Mouse (Mus musculus) limb, embryonic 11.5 days (tissue): ENCODE data around the gene Cx3cr1. TPM values are rescaled to one million over a fixed set of nuclear protein-coding genes. Genes with fewer than 3 reads are reported as not detected.
"Not testable (repeated sequence)": the region's sequence is repeated elsewhere in the genome, so short reads cannot be mapped to it uniquely, and the experiment has no call there.

Experiments used
- ATAC-seq: fragments of 200-750 bp; cut with Nextera tagmentation; 2 replicates; pipeline ENCODE4 v1.8.0; 2017; ENCODE audit warnings: low read depth; ENCODE audit not compliant: insufficient number of reproducible peaks, low FRiP score, low TSS enrichment
- DNase-seq: peaks from one replicate; pipeline ENCODE4 v3.0.0-alpha.2; 2015; ENCODE audit warnings: low spot score
- H3K27ac ChIP-seq: fragments of 300-500 bp; sonication (generic); replicated peaks from 2 replicates; pipeline ENCODE4 v1.5.1; 2014; ENCODE audit warnings: low read depth, mild to moderate bottlenecking, low read length
- H3K27me3 ChIP-seq: fragments of 300-500 bp; sonication (generic); 2 replicates; pipeline ENCODE4 v1.6.1; 2014; ENCODE audit warnings: mild to moderate bottlenecking, low read length, mixed read lengths; ENCODE audit not compliant: control insufficient read depth, insufficient read depth
- H3K36me3 ChIP-seq: fragments of 300-500 bp; sonication (generic); 2 replicates; pipeline ENCODE4 v1.6.1; 2014; ENCODE audit warnings: mild to moderate bottlenecking, low read length, moderate library complexity, mixed read lengths; ENCODE audit not compliant: control insufficient read depth, insufficient read depth
- H3K4me1 ChIP-seq: fragments of 300-500 bp; sonication (generic); 2 replicates; pipeline ENCODE4 v1.6.1; 2014; ENCODE audit warnings: low read length, mixed read lengths; ENCODE audit not compliant: control insufficient read depth, insufficient read depth
- H3K4me2 ChIP-seq: fragments of 300-500 bp; sonication (generic); 2 replicates; pipeline ENCODE4 v1.6.1; 2014; ENCODE audit warnings: low read depth, mild to moderate bottlenecking, moderate library complexity; ENCODE audit not compliant: severe bottlenecking
- H3K4me3 ChIP-seq: fragments of 300-500 bp; sonication (generic); 2 replicates; pipeline ENCODE4 v1.5.1; 2014; ENCODE audit warnings: low read depth, low read length
- H3K9ac ChIP-seq: fragments of 300-500 bp; sonication (generic); 2 replicates; pipeline ENCODE4 v1.6.1; 2014; ENCODE audit warnings: mild to moderate bottlenecking, low read length
- H3K9me3 ChIP-seq: fragments of 300-500 bp; sonication (generic); 2 replicates; pipeline ENCODE4 v1.6.1; 2016; ENCODE audit warnings: low read length; ENCODE audit not compliant: control insufficient read depth
- WGBS: fragments of 180-500 bp; shearing (Covaris S2); extraction: QIAGEN DNeasy Blood & Tissue Kit; methylation state at CpG from one replicate; pipeline ENCODE4 v1.1.7; 2014; 5-methylcytosine and 5-hydroxymethylcytosine counted together
- polyA plus RNA-seq: library from polyadenylated mRNA; unstranded; fragments of >200 nt; fragmentation: Nextera tagmentation; extraction: Ambion mirVana; gene quantifications from 2 replicates; pipeline ENCODE4 v1.2.1, GENCODE M21; 2014

Gene Cx3cr1
- polyA plus RNA-seq, 1 experiment from 2014 or later, result 2.5 TPM

DNA sequence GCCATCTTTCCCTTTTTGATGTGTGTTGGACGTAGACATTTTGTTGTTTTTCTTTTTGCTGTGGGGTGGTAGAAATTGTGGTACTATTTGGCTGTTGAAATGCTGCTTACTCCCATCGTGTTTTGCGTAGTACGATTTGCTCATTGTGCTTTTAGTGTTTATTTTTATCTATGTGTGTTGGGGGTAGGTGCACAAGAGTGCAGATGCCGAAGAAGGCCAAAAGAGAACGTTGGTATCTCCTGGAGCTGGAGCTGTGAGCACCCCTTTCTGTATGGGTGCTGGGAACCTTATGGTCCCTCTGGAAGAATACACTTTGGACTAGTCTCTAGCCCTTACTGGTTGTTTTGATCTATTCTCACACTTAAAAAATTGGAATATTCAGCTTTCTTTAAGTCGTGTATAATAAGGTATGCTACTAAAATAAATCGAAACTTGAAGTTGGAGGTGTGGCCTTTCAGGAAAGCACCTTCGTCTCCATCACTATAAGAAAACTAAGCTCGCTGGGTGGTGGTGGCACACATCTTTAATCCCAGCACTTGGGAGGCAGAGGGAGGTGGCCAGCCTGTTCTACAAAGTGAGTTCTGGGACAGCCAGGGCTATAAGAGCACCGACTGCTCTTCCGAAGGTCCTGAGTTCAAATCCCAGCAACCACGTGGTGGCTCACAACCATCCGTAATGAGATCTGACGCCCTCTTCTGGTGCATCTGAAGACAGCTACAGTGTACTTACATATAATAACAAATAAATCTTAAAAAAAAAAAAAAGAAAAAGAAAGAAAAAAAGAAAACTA, 41.7 kb upstream of the Cx3cr1 start:
- Histone ChIP-seq H3K36me3 (no peaks in the 10 kb centered on the region), H3K9me3 (no peaks in the 10 kb centered on the region), H3K9ac (no peak overlapping the region; the same call in 1 of the 2 replicates), H3K4me1 (no peaks in the 10 kb centered on the region), H3K27ac (no peak overlapping the region), H3K27me3 (no peaks in the 10 kb centered on the region), H3K4me3 (peak overlapping the region; percentile 67), H3K4me2 (peak overlapping the region; percentile 46)
- ATAC-seq (no peak), DNase-seq (no peak)
- WGBS, result 80% methylated on average over 15 of the region's 15 CpGs

DNA sequence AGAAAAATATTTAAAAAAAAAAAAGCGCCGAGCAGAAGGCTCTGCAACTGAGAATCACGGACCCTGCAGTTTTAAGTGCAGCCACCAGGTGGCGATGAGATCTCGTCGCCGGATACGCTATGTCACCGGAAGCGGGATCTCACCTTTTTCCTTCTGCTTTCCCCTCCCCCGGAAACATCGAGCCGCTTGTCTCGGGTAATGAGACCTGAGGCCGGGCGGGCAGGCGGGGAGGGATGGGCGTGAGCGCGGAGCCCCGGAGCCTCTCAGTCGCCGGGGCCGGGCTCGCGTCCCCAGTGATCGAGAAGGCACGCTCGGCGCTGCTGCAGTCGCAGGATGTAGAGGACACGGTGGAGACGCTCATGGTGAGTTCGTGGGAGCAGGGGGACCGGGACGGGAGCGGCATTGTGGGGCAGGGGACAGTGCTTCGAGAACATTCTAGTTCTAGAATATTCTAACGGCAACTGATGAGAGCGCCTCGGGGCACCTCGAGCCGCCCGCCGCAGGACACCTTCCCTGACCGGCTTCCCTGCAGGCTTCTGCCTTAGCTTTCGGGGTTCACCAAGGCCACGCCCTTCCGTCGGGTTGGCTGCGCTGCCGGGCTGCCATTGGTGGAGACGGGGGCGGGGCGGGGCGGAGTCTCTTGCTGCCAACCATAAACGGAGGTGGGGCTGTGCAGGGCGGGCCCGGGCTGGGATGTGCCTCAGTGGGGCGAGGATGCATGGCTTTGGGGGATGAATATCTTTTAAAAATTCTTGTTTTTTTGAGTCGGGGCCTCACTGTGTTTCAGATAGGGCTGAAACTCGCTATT, 40.7 kb upstream of the Cx3cr1 start, which contains the start of gene Slc25a38:
Slc25a38 (plus strand) TSS at position 164 of the 808 bp plus-strand sequence.
- Histone ChIP-seq H3K27ac (peak within 1 kb of the TSS; percentile 84), H3K4me3 (peak within 1 kb of the TSS; percentile 67), H3K27me3 (no peaks in the 10 kb centered on the region), H3K36me3 (no peaks in the 10 kb centered on the region), H3K4me2 (peak within 1 kb of the TSS; percentile 46), H3K9me3 (no peaks in the 10 kb centered on the region), H3K9ac (peak within 1 kb of the TSS; percentile 67), H3K4me1 (no peaks in the 10 kb centered on the region)
- WGBS, result 2% methylated on average over 60 of the region's 62 CpGs
- peak; percentile 95 for ATAC-seq
- peak; percentile 94 for DNase-seq

DNA sequence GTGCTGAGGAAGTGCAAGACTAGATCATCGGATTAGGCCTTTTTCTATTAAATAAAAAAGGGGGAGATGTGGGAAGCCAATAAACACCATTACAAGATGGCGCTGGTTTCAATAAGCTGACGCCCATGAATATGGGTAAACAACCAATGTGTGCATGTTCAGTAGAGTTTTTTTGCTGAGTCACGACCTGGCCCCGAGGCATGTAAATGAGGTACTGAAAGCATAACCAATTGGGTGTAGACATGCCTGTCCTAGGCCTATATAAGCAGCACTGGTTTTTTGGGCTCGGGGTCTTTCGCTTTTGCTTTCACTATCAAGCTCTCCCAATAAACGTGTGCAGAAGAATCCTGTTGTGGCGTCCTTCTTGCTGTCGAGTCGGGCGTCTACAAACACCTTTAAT, 39.3 kb upstream of the Cx3cr1 start:
- H3K9ac ChIP-seq, H3K36me3 ChIP-seq, H3K4me3 ChIP-seq, H3K9me3 ChIP-seq, ATAC-seq, H3K27ac ChIP-seq, H3K27me3 ChIP-seq, DNase-seq, H3K4me1 ChIP-seq, H3K4me2 ChIP-seq: not testable (repeated sequence)
- WGBS, result 93% methylated on average over 12 of the region's 12 CpGs

DNA sequence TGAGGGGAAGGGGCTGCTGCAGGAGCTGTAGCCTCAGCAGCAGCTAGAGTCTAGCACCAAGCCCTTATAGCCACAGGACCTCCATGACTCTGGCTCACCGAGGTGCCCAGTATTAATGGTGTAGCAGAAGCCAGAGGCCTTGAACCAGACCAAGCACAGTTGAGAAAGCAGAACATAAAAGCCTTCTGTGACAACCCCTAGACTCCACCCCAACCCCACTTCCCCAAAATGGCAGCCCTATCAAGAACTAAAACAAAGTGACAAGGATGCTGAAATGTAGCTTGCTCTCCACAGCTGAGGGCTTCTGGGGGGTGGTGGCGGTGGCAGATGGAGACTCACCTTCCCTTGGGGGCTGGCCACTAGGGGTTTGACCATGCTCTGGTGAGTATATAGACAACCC, 31.5 kb upstream of the Cx3cr1 start:
- WGBS, result 90% methylated on average over 2 of the region's 2 CpGs
- no peaks in the 10 kb centered on the region for H3K9me3 ChIP-seq
- ATAC-seq (no peak), DNase-seq (no peak)
- H3K27ac ChIP-seq, result no peak overlapping the region
- no peaks in the 10 kb centered on the region for H3K4me1 ChIP-seq
- no peaks in the 10 kb centered on the region for H3K36me3 ChIP-seq
- H3K4me3 ChIP-seq, result no peak overlapping the region
- H3K4me2 ChIP-seq, result no peak overlapping the region
- H3K27me3 ChIP-seq, result no peaks in the 10 kb centered on the region
- no peak overlapping the region for H3K9ac ChIP-seq

DNA sequence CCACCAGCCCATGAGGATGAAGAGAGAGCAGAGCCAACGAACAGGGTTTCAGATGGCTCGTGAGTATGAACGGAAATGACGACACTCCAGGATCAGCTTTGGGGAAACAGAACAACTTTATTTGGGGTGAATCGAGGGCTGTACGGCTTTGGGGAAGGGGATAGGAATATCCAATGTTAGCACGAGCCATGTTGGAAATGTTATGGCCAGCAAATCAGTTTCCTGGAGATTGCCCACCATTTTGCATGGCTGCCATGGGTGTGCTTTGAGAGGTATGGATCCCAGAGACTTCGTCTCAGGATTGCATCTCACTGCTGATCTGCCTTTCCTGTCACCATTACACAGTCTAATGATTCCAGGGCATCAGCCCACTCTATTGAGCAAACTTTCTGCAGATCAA, 29.6 kb upstream of the Cx3cr1 start:
- Histone ChIP-seq H3K4me3 (no peak overlapping the region), H3K9me3 (no peaks in the 10 kb centered on the region), H3K4me2 (no peak overlapping the region), H3K27ac (no peak overlapping the region), H3K27me3 (no peaks in the 10 kb centered on the region), H3K4me1 (no peaks in the 10 kb centered on the region), H3K36me3 (no peaks in the 10 kb centered on the region), H3K9ac (no peak overlapping the region)
- DNase-seq (no peak), ATAC-seq (no peak)
- WGBS, result 91% methylated on average over 8 of the region's 8 CpGs

DNA sequence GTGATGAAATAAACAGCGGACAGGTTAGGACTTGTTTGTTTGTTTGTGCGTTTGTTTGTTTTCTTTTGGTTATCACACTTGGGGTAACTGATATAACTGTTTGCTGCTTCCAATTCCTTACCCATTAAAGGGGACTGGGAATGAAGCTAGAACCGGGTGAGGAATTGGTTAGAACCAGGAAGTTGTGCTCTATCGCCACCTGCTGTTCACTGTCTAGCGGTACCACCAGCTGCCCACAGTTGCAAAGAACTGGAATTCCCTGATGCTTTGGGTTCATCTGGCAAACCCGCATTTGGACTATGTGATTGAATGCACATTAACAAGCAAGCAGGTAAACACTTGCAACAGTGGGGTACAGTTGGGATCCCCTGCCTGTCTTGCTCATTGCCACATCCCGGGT, 29.0 kb upstream of the Cx3cr1 start:
- no peaks in the 10 kb centered on the region for H3K9me3 ChIP-seq
- H3K4me3 ChIP-seq, result no peak overlapping the region
- peak; percentile 79 for DNase-seq
- no peaks in the 10 kb centered on the region for H3K4me1 ChIP-seq
- H3K27ac ChIP-seq, result no peak overlapping the region
- no peaks in the 10 kb centered on the region for H3K36me3 ChIP-seq
- WGBS, result 23% methylated on average over 7 of the region's 7 CpGs
- ATAC-seq, result no peak
- no peak overlapping the region for H3K4me2 ChIP-seq
- H3K9ac ChIP-seq, result no peak overlapping the region
- H3K27me3 ChIP-seq, result no peaks in the 10 kb centered on the region

DNA sequence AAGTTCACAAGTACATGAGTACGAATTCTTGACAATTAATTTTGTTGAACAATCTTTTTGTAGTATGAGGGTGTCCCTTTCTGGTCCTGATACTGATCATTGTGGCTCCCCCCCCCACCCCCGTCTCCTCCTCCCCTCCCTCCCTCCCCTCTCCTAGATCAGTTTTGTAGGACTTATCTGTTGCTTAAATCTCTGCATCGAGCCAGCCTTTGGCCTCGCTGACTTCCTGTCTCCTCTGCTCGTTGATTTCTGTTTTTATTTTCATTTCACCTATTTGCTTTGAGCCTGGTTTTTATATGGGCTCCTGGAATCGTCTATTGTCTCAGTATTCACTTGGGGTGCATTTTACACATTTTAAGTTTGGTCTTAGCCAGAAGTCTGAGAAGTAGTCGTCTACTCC, 26.2 kb upstream of the Cx3cr1 start:
- Histone ChIP-seq H3K4me1 (no peaks in the 10 kb centered on the region), H3K9ac (no peak overlapping the region), H3K4me2 (no peak overlapping the region), H3K9me3 (no peaks in the 10 kb centered on the region), H3K27me3 (no peaks in the 10 kb centered on the region), H3K4me3 (no peak overlapping the region), H3K27ac (no peak overlapping the region), H3K36me3 (no peaks in the 10 kb centered on the region)
- no peak for DNase-seq
- no peak for ATAC-seq
- WGBS, result 74% methylated on average over 7 of the region's 7 CpGs

DNA sequence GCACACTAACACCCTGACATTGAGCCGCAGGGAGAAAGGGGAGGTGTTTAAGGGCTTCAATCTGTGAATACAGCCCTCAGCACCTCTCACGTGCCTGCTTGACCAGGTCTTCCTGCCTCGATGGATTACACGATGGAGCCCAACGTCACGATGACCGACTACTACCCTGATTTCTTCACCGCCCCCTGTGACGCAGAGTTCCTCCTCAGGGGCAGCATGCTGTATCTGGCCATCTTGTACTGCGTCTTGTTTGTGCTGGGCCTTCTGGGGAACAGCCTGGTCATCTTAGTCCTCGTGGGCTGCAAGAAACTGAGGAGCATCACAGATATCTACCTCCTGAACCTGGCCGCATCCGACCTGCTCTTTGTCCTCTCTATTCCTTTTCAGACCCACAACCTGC, 24.0 kb upstream of the Cx3cr1 start:
- no peak for DNase-seq
- H3K4me3 ChIP-seq, result no peak overlapping the region
- WGBS, result 87% methylated on average over 13 of the region's 13 CpGs
- H3K4me2 ChIP-seq, result no peak overlapping the region
- H3K9me3 ChIP-seq, result peaks cover 4% of the 10 kb centered on the region; the same call in 1 of the 2 replicates
- ATAC-seq, result no peak
- H3K4me1 ChIP-seq, result no peaks in the 10 kb centered on the region
- no peak overlapping the region for H3K9ac ChIP-seq
- H3K27me3 ChIP-seq, result no peaks in the 10 kb centered on the region
- H3K36me3 ChIP-seq, result no peaks in the 10 kb centered on the region
- H3K27ac ChIP-seq, result no peak overlapping the region
